ENCODE assay signal across 33 mouse cellular contexts in genomic region chr11:80173963-80174670, GRCm38 (mm10). TPM values are rescaled to one million over a fixed set of nuclear protein-coding genes. Genes with fewer than 3 reads are reported as not detected.
DNase-seq lines count a peak whose midpoint lies in the region; ATAC-seq and TF ChIP-seq lines count a peak whose summit lies in the region.
"Had no signal": no experiment of that assay in that cellular context is flagged by ENCODE, and none has a peak within 500 bp of the region (broad histone marks: within the 10 kb centered on the region; RNA-seq: fewer than 3 reads in every experiment).

No protein-coding gene starts in this region.

- intact Hi-C loops in gastrocnemius, adult 2 months (cut with DNase I): no loop called here
- intact Hi-C loops in left cerebral cortex, postnatal 25 days (cut with DNase I): no loop called here

- H3K4me2 ChIP-seq in liver, embryonic 16.5 days (ENCODE audit: low read depth, low read length): no peak overlapping the region
- H3K4me2 ChIP-seq in liver, embryonic 11.5 days: no peak overlapping the region
- H3K4me2 ChIP-seq: embryonic facial prominence, embryonic 15.5 days; forebrain, embryonic 13.5 days; heart, embryonic 11.5 days; hindbrain, embryonic 13.5 days; limb, embryonic 12.5 days; liver, embryonic 15.5 days; neural tube, embryonic 15.5 days had no signal

- WGBS in liver, embryonic 16.5 days (ENCODE audit: insufficient replicate concordance): 49% methylated on average over 11 of the region's 11 CpGs
- WGBS in liver, embryonic 11.5 days: 75% methylated on average over 11 of the region's 11 CpGs
- 77% methylated on average over 11 of the region's 11 CpGs for WGBS in macrophage (ENCODE audit: missing documents)

- DNase-seq in gastrocnemius, adult 2 months: no peak
- no peak for DNase-seq in gastrocnemius, postnatal 25 days
- no peak for DNase-seq in liver, embryonic 11.5 days (ENCODE audit: low spot score)
- DNase-seq in left cerebral cortex, postnatal 25 days (ENCODE audit: low spot score in 2 of 2): no peak
- DNase-seq: adrenal gland, adult 2 months; adrenal gland, postnatal 36 days; cerebellum, adult 8-10 months; cerebellum, postnatal 25 days; gastrocnemius, postnatal 14 days; heart, adult 18-20 months; heart, postnatal 4 days; kidney, adult 9 months; kidney, postnatal 10 days; layer of hippocampus, adult 9-11 months; midbrain, embryonic 14.5 days; spleen, adult 18-20 months; thymus, adult 18-20 months; thymus, postnatal 25 days had no signal

- H3K36me3 ChIP-seq in liver, embryonic 16.5 days (ENCODE audit: control insufficient read depth, insufficient read depth): no peaks in the 10 kb centered on the region
- no peaks in the 10 kb centered on the region for H3K36me3 ChIP-seq in liver, embryonic 11.5 days (ENCODE audit: control insufficient read depth, insufficient read depth, low read length)
- H3K36me3 ChIP-seq in macrophage (ENCODE audit: inconsistent target): peaks cover 59% of the 10 kb centered on the region
- H3K36me3 ChIP-seq: embryonic facial prominence, embryonic 10.5 days; embryonic facial prominence, embryonic 15.5 days; G1E; hindbrain, embryonic 13.5 days; limb, embryonic 12.5 days; liver, embryonic 15.5 days; neural tube, embryonic 15.5 days had no signal

- no peak overlapping the region for H3K9ac ChIP-seq in liver, embryonic 16.5 days (ENCODE audit: low read depth, low read length)
- no peak overlapping the region for H3K9ac ChIP-seq in liver, embryonic 11.5 days (ENCODE audit: low read depth, low read length)
- H3K9ac ChIP-seq: embryonic facial prominence, embryonic 15.5 days; forebrain, embryonic 13.5 days; hindbrain, embryonic 13.5 days; limb, embryonic 12.5 days; liver, embryonic 15.5 days; neural tube, embryonic 15.5 days had no signal

- no peaks in the 10 kb centered on the region for H3K27me3 ChIP-seq in liver, embryonic 16.5 days (ENCODE audit: control insufficient read depth, insufficient read depth, low read depth, low read length)
- no peaks in the 10 kb centered on the region for H3K27me3 ChIP-seq in liver, embryonic 11.5 days (replicated peaks; ENCODE audit: control insufficient read depth, insufficient read depth, low read length)
- H3K27me3 ChIP-seq: embryonic facial prominence, embryonic 15.5 days; forebrain, embryonic 13.5 days; hindbrain, embryonic 13.5 days; limb, embryonic 12.5 days; liver, embryonic 15.5 days; neural tube, embryonic 15.5 days had no signal

- no peak; the same call in 1 of the 2 replicates for ATAC-seq in liver, embryonic 16.5 days (ENCODE audit: low read depth)
- no peak for ATAC-seq in liver, embryonic 11.5 days (replicated peaks; ENCODE audit: low FRiP score)
- ATAC-seq in erythroid progenitor cell, adult 5-6 weeks (replicated peaks; ENCODE audit: low FRiP score, poor library complexity, severe bottlenecking): no peak
- ATAC-seq: activated CD4-positive, CD25-positive, alpha-beta regulatory T cell, adult 4 months; forebrain, embryonic 13.5 days; lung, postnatal 0 days had no signal

- 0 out of 2 replicates have a peak overlapping the region, but pooled peaks have one; percentile 20 for H3K27ac ChIP-seq in gastrocnemius, adult 2 months
- peak overlapping the region; percentile 45; the same call in 1 of the 2 replicates for H3K27ac ChIP-seq in liver, embryonic 16.5 days (ENCODE audit: low read length)
- no peak overlapping the region for H3K27ac ChIP-seq in liver, embryonic 11.5 days (ENCODE audit: low read depth, low read length)
- peak overlapping the region; percentile 36; the same call in 1 of the 2 replicates for H3K27ac ChIP-seq in brown adipose tissue, adult 24 weeks (replicated peaks; ENCODE audit: low read depth, low read length)
- H3K27ac ChIP-seq in macrophage: peak overlapping the region; percentile 98
- H3K27ac ChIP-seq: embryonic facial prominence, embryonic 10.5 days; embryonic facial prominence, embryonic 15.5 days; forebrain, embryonic 13.5 days; hindbrain, embryonic 13.5 days; limb, embryonic 12.5 days; liver, embryonic 15.5 days; neural tube, embryonic 15.5 days had no signal

- no peak overlapping the region for H3K4me3 ChIP-seq in gastrocnemius, adult 2 months
- no peak overlapping the region for H3K4me3 ChIP-seq in liver, embryonic 16.5 days (ENCODE audit: low read depth, low read length)
- H3K4me3 ChIP-seq in liver, embryonic 11.5 days (ENCODE audit: low read depth, low read length): no peak overlapping the region
- no peak overlapping the region for H3K4me3 ChIP-seq in brown adipose tissue, adult 24 weeks (ENCODE audit: insufficient read depth, low read depth, low read length)
- no peak overlapping the region for H3K4me3 ChIP-seq in macrophage (ENCODE audit: inconsistent target)
- H3K4me3 ChIP-seq: embryonic facial prominence, embryonic 10.5 days; embryonic facial prominence, embryonic 15.5 days; forebrain, embryonic 13.5 days; hindbrain, embryonic 13.5 days; limb, embryonic 12.5 days; liver, embryonic 15.5 days; neural tube, embryonic 15.5 days had no signal

- peaks cover 36% of the 10 kb centered on the region; the same call in 1 of the 2 replicates for H3K79me2 ChIP-seq in macrophage (ENCODE audit: inconsistent target)

- no peaks in the 10 kb centered on the region for H3K9me3 ChIP-seq in liver, embryonic 16.5 days (replicated peaks; ENCODE audit: control insufficient read depth, low read length)
- H3K9me3 ChIP-seq in liver, embryonic 11.5 days (ENCODE audit: control insufficient read depth, low read length): no peaks in the 10 kb centered on the region
- H3K9me3 ChIP-seq: embryonic facial prominence, embryonic 10.5 days; embryonic facial prominence, embryonic 15.5 days; forebrain, embryonic 13.5 days; G1E; hindbrain, embryonic 13.5 days; limb, embryonic 12.5 days; liver, embryonic 15.5 days; neural tube, embryonic 15.5 days had no signal

- no peaks in the 10 kb centered on the region; the same call in 1 of the 2 replicates for H3K4me1 ChIP-seq in liver, embryonic 16.5 days (ENCODE audit: control insufficient read depth, low read depth, low read length)
- H3K4me1 ChIP-seq in liver, embryonic 11.5 days (replicated peaks; ENCODE audit: control insufficient read depth, insufficient read depth, low read length): no peaks in the 10 kb centered on the region; the same call in 1 of the 2 replicates
- peaks cover 15% of the 10 kb centered on the region for H3K4me1 ChIP-seq in brown adipose tissue, adult 24 weeks (ENCODE audit: control insufficient read depth, insufficient read depth, insufficient read length, low read length)
- H3K4me1 ChIP-seq: embryonic facial prominence, embryonic 15.5 days; forebrain, embryonic 13.5 days; hindbrain, embryonic 13.5 days; limb, embryonic 12.5 days; neural tube, embryonic 15.5 days had no signal

- TF ChIP-seq CTCF in gastrocnemius, adult 2 months (IDR thresholded peaks at IDR 0.05): no peak

RNA-seq across cellular contexts. Expression of gene Rnf135, which starts 9.5 kb away (rescaled TPM):
- 1 to 10 TPM; 2.2 to 2.4 TPM for total RNA-seq in gastrocnemius, adult 2 months (2021)
- 1 to 10 TPM; 1.7 to 3.5 TPM for total RNA-seq in gastrocnemius, postnatal 25 days (2021)
- polyA plus RNA-seq in liver, embryonic 16.5 days (2015; fragmentation: Nextera tagmentation; extraction: Ambion mirVana): 4.8 and 5.4 TPM in 2 replicates
- polyA plus RNA-seq in liver, embryonic 11.5 days (2014; fragmentation: Nextera tagmentation; extraction: Ambion mirVana): 5.7 and 5.9 TPM in 2 replicates
- 4.2 and 4.3 TPM in 2 replicates for polyA plus RNA-seq in brown adipose tissue, adult 24 weeks (2012; ENCODE audit: insufficient read depth, insufficient read length, missing spikeins)
- total RNA-seq in macrophage (2018; cell fraction: chromatin; rRNA removed): 10 to 100 TPM; 17.2 to 69.8 (median 48.8) TPM
- total RNA-seq in macrophage (2018; cell fraction: cytosol; rRNA removed): 10 to 100 TPM; 15.5 to 57.5 (median 30.7) TPM
- total RNA-seq in macrophage (2018; cell fraction: nucleus; rRNA removed): 10 to 100 TPM; 23.7 to 88.1 (median 50.5) TPM
- polyA plus RNA-seq in macrophage (2018): 8.8 to 30.5 TPM (median 15.2 TPM) in 3 replicates
- 1 to 10 TPM; 3.4 to 4.1 TPM for total RNA-seq in left cerebral cortex, postnatal 25 days (2021)
- 1.7 and 3.6 TPM in 2 replicates for total RNA-seq in erythroid progenitor cell, adult 5-6 weeks (2015; ENCODE audit: low replicate concordance)
- total RNA-seq in erythroid progenitor cell, adult 5-6 weeks (2017; ENCODE audit: low replicate concordance): 1.5 TPM in 1 of 2 replicates, not detected in the other

RNA-seq across cellular contexts. Expression of gene Adap2, which starts 20.2 kb away (rescaled TPM):
- total RNA-seq in gastrocnemius, adult 2 months (2021): 1 to 10 TPM; 4.2 to 4.7 TPM
- 1 to 10 TPM; 5.0 to 6.0 TPM for total RNA-seq in gastrocnemius, postnatal 25 days (2021)
- 7.0 and 7.3 TPM in 2 replicates for polyA plus RNA-seq in liver, embryonic 16.5 days (2015; fragmentation: Nextera tagmentation; extraction: Ambion mirVana)
- 2.6 and 2.7 TPM in 2 replicates for polyA plus RNA-seq in liver, embryonic 11.5 days (2014; fragmentation: Nextera tagmentation; extraction: Ambion mirVana)
- polyA plus RNA-seq in brown adipose tissue, adult 24 weeks (2012; ENCODE audit: insufficient read depth, insufficient read length, missing spikeins): 2.9 and 5.8 TPM in 2 replicates
- total RNA-seq in macrophage (2018; cell fraction: chromatin; rRNA removed): 100 to 1,000 TPM; 119 to 715 (median 357) TPM
- 100 to 1,000 TPM in 19 of 26 experiments, 10 to 100 TPM in 7; 65.8 to 202 (median 108) TPM for total RNA-seq in macrophage (2018; cell fraction: cytosol; rRNA removed)
- 100 to 1,000 TPM in 24 of 26 experiments, 10 to 100 TPM in 2; 94.4 to 583 (median 247) TPM for total RNA-seq in macrophage (2018; cell fraction: nucleus; rRNA removed)
- 54.5 to 101 TPM (median 85.2 TPM) in 3 replicates for polyA plus RNA-seq in macrophage (2018)
- 1 to 10 TPM; 6.9 to 7.8 TPM for total RNA-seq in left cerebral cortex, postnatal 25 days (2021)
- 2.5 TPM in 1 of 2 replicates, not detected in the other for total RNA-seq in erythroid progenitor cell, adult 5-6 weeks (2015; ENCODE audit: low replicate concordance)
- total RNA-seq in erythroid progenitor cell, adult 5-6 weeks (2017; ENCODE audit: low replicate concordance): 1.5 and 1.8 TPM in 2 replicates
- total RNA-seq: G1E had no signal
- polyA plus RNA-seq: G1E had no signal

RNA-seq across cellular contexts. Expression of gene Tefm, which starts 32.1 kb away (rescaled TPM):
- total RNA-seq in gastrocnemius, adult 2 months (2021): 10 to 100 TPM; 18.6 to 24.1 TPM
- 10 to 100 TPM; 16.3 to 21.5 TPM for total RNA-seq in gastrocnemius, postnatal 25 days (2021)
- polyA plus RNA-seq in liver, embryonic 16.5 days (2015; fragmentation: Nextera tagmentation; extraction: Ambion mirVana): 11.4 and 13.4 TPM in 2 replicates
- 31.9 and 35.2 TPM in 2 replicates for polyA plus RNA-seq in liver, embryonic 11.5 days (2014; fragmentation: Nextera tagmentation; extraction: Ambion mirVana)
- polyA plus RNA-seq in brown adipose tissue, adult 24 weeks (2012; ENCODE audit: insufficient read depth, insufficient read length, missing spikeins): 35.2 and 39.9 TPM in 2 replicates
- total RNA-seq in macrophage (2018; cell fraction: chromatin; rRNA removed): 10 to 100 TPM in 5 of 26 experiments, 1 to 10 TPM in 21; 1.0 to 12.9 (median 5.6) TPM
- 10 to 100 TPM in 18 of 26 experiments, 1 to 10 TPM in 8; 4.6 to 15.5 (median 10.5) TPM for total RNA-seq in macrophage (2018; cell fraction: cytosol; rRNA removed)
- total RNA-seq in macrophage (2018; cell fraction: nucleus; rRNA removed): 10 to 100 TPM in 10 of 26 experiments, 1 to 10 TPM in 16; 1.6 to 17.8 (median 8.9) TPM
- polyA plus RNA-seq in macrophage (2018): 7.9 to 16.0 TPM (median 9.1 TPM) in 3 replicates
- total RNA-seq in left cerebral cortex, postnatal 25 days (2021): 10 to 100 TPM in 1 of 2 experiments, 1 to 10 TPM in 1; 9.4 to 10.0 TPM
- total RNA-seq in erythroid progenitor cell, adult 5-6 weeks (2015; ENCODE audit: low replicate concordance): 2.9 and 3.4 TPM in 2 replicates
- 3.7 and 5.8 TPM in 2 replicates for total RNA-seq in erythroid progenitor cell, adult 5-6 weeks (2017; ENCODE audit: low replicate concordance)

RNA-seq across cellular contexts. Expression of gene Rhot1, which starts 34.7 kb away (rescaled TPM):
- 10 to 100 TPM; 43.6 to 45.3 TPM for total RNA-seq in gastrocnemius, adult 2 months (2021)
- total RNA-seq in gastrocnemius, postnatal 25 days (2021): 10 to 100 TPM; 37.8 to 40.5 TPM
- 19.6 and 20.2 TPM in 2 replicates for polyA plus RNA-seq in liver, embryonic 16.5 days (2015; fragmentation: Nextera tagmentation; extraction: Ambion mirVana)
- 49.4 and 54.7 TPM in 2 replicates for polyA plus RNA-seq in liver, embryonic 11.5 days (2014; fragmentation: Nextera tagmentation; extraction: Ambion mirVana)
- polyA plus RNA-seq in brown adipose tissue, adult 24 weeks (2012; ENCODE audit: insufficient read depth, insufficient read length, missing spikeins): 40.7 and 54.8 TPM in 2 replicates
- total RNA-seq in macrophage (2018; cell fraction: chromatin; rRNA removed): 100 to 1,000 TPM in 11 of 26 experiments, 10 to 100 TPM in 15; 39.2 to 147 (median 95.7) TPM
- 10 to 100 TPM; 27.7 to 40.3 (median 34.9) TPM for total RNA-seq in macrophage (2018; cell fraction: cytosol; rRNA removed)
- total RNA-seq in macrophage (2018; cell fraction: nucleus; rRNA removed): 100 to 1,000 TPM in 3 of 26 experiments, 10 to 100 TPM in 23; 28.3 to 114 (median 51.9) TPM
- 29.4 to 36.6 TPM (median 30.4 TPM) in 3 replicates for polyA plus RNA-seq in macrophage (2018)
- 10 to 100 TPM; 72.9 to 76.9 TPM for total RNA-seq in left cerebral cortex, postnatal 25 days (2021)
- 10.1 and 14.4 TPM in 2 replicates for total RNA-seq in erythroid progenitor cell, adult 5-6 weeks (2015; ENCODE audit: low replicate concordance)
- 3.4 and 10.5 TPM in 2 replicates for total RNA-seq in erythroid progenitor cell, adult 5-6 weeks (2017; ENCODE audit: low replicate concordance)
